Mouse (Mus musculus) WW6 (cell line): ENCODE results near the gene Zfp316.

Source experiments
- DNase-seq: peaks from one replicate; pipeline ENCODE4 v3.0.0-alpha.2; 2013; ENCODE audit warnings: low read depth, low spot score

Gene Zfp316

GRCm38 (mm10) chr5:143226790-143227189 is 43.0 kb downstream of the Zfp316 start, which contains the start of gene Spdye4a:
Gene Spdye4a (minus strand): TSS chr5:143226890.
- DNase-seq = no peak

- no peak for DNase-seq
Observed at GRCm38 (mm10) chr5:143222287-143222686, 47.5 kb downstream of the Zfp316 start.

DNA sequence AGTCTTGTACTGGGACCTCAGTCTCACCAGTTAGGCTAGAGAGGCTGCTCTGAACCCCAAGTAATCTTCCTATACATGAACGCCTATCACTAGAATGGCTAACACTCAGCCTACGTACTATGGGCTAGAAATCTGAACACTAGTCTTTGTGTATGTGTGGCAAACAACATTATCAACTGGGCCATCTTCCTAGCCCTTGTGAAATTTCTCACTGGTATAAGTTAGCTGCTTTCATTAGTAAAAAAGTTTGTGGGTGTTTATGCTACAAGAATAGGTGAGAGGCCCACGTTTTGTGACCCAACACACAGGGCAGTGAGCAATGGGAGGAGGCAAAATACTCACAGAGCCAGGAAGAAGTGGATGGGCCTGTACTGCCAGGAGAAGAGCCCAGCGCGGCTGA is 48.8 kb downstream of the Zfp316 start:
- DNase-seq = no peak

GRCm38 (mm10) chr5:143213832-143214231 is 56.0 kb downstream of the Zfp316 start:
- no peak for DNase-seq

DNA sequence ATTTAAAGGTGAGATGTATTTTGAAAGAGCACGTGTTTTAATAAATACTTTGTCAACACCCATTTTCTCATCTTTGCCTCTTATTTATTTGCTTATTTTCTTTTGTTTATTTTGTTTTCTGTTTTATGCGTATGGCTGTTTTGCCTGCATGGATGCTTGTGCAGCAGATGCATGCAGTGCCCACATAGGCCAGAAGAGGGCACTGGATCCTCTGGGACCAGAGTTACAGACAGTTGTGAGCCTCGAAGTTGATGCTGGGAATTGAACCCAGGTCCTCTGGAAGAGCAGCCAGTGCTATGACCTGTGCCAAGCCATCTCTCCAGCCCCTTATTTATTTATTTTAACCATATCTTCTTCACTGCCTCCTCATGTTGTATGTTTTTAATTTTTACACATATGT is 64.8 kb downstream of the Zfp316 start:
- DNase-seq = no peak
